Mouse (Mus musculus) midbrain, embryonic 16.5 days (tissue): Measurements from ENCODE around the gene G6pc2. TPM values are rescaled to one million over a fixed set of nuclear protein-coding genes. Genes with fewer than 3 reads are reported as not detected.

Experiments used
- ATAC-seq: fragments of 200-750 bp; cut with Nextera tagmentation; 2 replicates; pipeline ENCODE4 v1.8.0; 2017; ENCODE audit warnings: moderate TSS enrichment
- H3K27ac ChIP-seq: fragments of 300-500 bp; sonication (generic); 2 replicates; pipeline ENCODE4 v1.5.1; 2014; ENCODE audit warnings: mild to moderate bottlenecking, low read length, mixed read lengths
- H3K27me3 ChIP-seq: fragments of 300-500 bp; sonication (generic); 2 replicates; pipeline ENCODE4 v1.6.1; 2014; ENCODE audit warnings: low read depth, low read length, mixed read lengths; ENCODE audit not compliant: control insufficient read depth, insufficient read depth
- H3K36me3 ChIP-seq: fragments of 300-500 bp; sonication (generic); 2 replicates; pipeline ENCODE4 v1.6.1; 2014; ENCODE audit warnings: mild to moderate bottlenecking, low read length, moderate library complexity, mixed read lengths; ENCODE audit not compliant: control insufficient read depth, insufficient read depth
- H3K4me1 ChIP-seq: fragments of 300-500 bp; sonication (generic); 2 replicates; pipeline ENCODE4 v1.6.1; 2014; ENCODE audit warnings: mild to moderate bottlenecking, low read length, mixed read lengths; ENCODE audit not compliant: control insufficient read depth, insufficient read depth
- H3K4me2 ChIP-seq: fragments of 300-500 bp; sonication (generic); 2 replicates; pipeline ENCODE4 v1.6.1; 2014; ENCODE audit warnings: mild to moderate bottlenecking, low read length, mixed read lengths
- H3K4me3 ChIP-seq: fragments of 300-500 bp; sonication (generic); 2 replicates; pipeline ENCODE4 v1.5.1; 2014; ENCODE audit warnings: low read depth, mild to moderate bottlenecking, low read length, moderate library complexity, mixed read lengths
- H3K9ac ChIP-seq: fragments of 300-500 bp; sonication (generic); 2 replicates; pipeline ENCODE4 v1.6.1; 2014; ENCODE audit warnings: low read depth, low read length, mixed read lengths
- H3K9me3 ChIP-seq: fragments of 300-500 bp; sonication (generic); replicated peaks from 2 replicates; pipeline ENCODE4 v1.6.1; 2014; ENCODE audit warnings: mild to moderate bottlenecking, low read length, mixed read lengths; ENCODE audit not compliant: control insufficient read depth, poor library complexity, severe bottlenecking
- WGBS: fragments of 180-500 bp; shearing (Covaris S2); extraction: QIAGEN DNeasy Blood & Tissue Kit; methylation state at CpG from one replicate; pipeline ENCODE4 v1.1.7; 2014; 5-methylcytosine and 5-hydroxymethylcytosine counted together
- polyA plus RNA-seq: library from polyadenylated mRNA; unstranded; fragments of >200 nt; fragmentation: Nextera tagmentation; extraction: Ambion mirVana; gene quantifications from 2 replicates; pipeline ENCODE4 v1.2.1, GENCODE M21; 2015

G6pc2 gene
- polyA plus RNA-seq: not detected in 2 replicates

GRCm38 (mm10) chr2:69210773-69211172, at the start of gene G6pc2:
G6pc2 (plus strand) TSS chr2:69211073.
- Histone ChIP-seq H3K9ac (no peak within 1 kb of the TSS), H3K9me3 (no peaks in the 10 kb centered on the region), H3K27ac (no peak within 1 kb of the TSS), H3K4me3 (no peak within 1 kb of the TSS), H3K4me2 (no peak within 1 kb of the TSS), H3K36me3 (no peaks in the 10 kb centered on the region), H3K27me3 (no peaks in the 10 kb centered on the region), H3K4me1 (no peaks in the 10 kb centered on the region; the same call in 1 of the 2 replicates)
- ATAC-seq: no peak
- WGBS: 81% methylated on average over 7 of the region's 7 CpGs

- whole genome bisulfite sequencing: 61% methylated on average over 9 of the region's 9 CpGs
- H3K4me1 ChIP-seq: no peaks in the 10 kb centered on the region
These were observed 40.3 kb upstream of the G6pc2 start for GRCm38 (mm10) chr2:69170395-69171077.

GRCm38 (mm10) chr2:69175296-69175695, 35.6 kb upstream of the G6pc2 start:
- Histone ChIP-seq H3K4me1 (no peaks in the 10 kb centered on the region), H3K9ac (no peak overlapping the region), H3K36me3 (no peaks in the 10 kb centered on the region), H3K27me3 (no peaks in the 10 kb centered on the region), H3K9me3 (no peaks in the 10 kb centered on the region; the same call in 1 of the 2 replicates), H3K4me3 (no peak overlapping the region), H3K4me2 (no peak overlapping the region), H3K27ac (no peak overlapping the region)
- ATAC-seq: no peak
- 67% methylated on average over 5 of the region's 5 CpGs for whole genome bisulfite sequencing

More at GRCm38 (mm10) chr2:69170395-69171077, 40.3 kb upstream of the G6pc2 start:
- Histone ChIP-seq H3K4me2 (no peak overlapping the region), H3K27ac (no peak overlapping the region), H3K9me3 (no peaks in the 10 kb centered on the region; the same call in 1 of the 2 replicates), H3K36me3 (no peaks in the 10 kb centered on the region), H3K9ac (no peak overlapping the region), H3K27me3 (no peaks in the 10 kb centered on the region), H3K4me3 (no peak overlapping the region)
- no peak for ATAC-seq

- Histone ChIP-seq H3K4me3 (no peak overlapping the region), H3K9ac (no peak overlapping the region), H3K9me3 (no peaks in the 10 kb centered on the region), H3K4me1 (no peaks in the 10 kb centered on the region), H3K4me2 (no peak overlapping the region), H3K36me3 (no peaks in the 10 kb centered on the region), H3K27me3 (no peaks in the 10 kb centered on the region), H3K27ac (no peak overlapping the region)
- 98% methylated on average over 4 of the region's 4 CpGs for WGBS
- ATAC-seq: no peak
These were observed 31.2 kb upstream of the G6pc2 start for GRCm38 (mm10) chr2:69179721-69180120.

- Histone ChIP-seq H3K27me3 (no peaks in the 10 kb centered on the region), H3K36me3 (no peaks in the 10 kb centered on the region)
- 96% methylated on average over 2 of the region's 2 CpGs for WGBS
These were observed 22.9 kb upstream of the G6pc2 start for GRCm38 (mm10) chr2:69187990-69188389.

GRCm38 (mm10) chr2:69188732-69189131, 22.1 kb upstream of the G6pc2 start:
- ATAC-seq: no peak
- H3K27me3 ChIP-seq: no peaks in the 10 kb centered on the region
- WGBS: 91% methylated on average over 6 of the region's 6 CpGs

More at GRCm38 (mm10) chr2:69187990-69188389, 22.9 kb upstream of the G6pc2 start:
- no peak overlapping the region for H3K9ac ChIP-seq
- H3K4me3 ChIP-seq: no peak overlapping the region
- H3K4me1 ChIP-seq: no peaks in the 10 kb centered on the region
- no peak overlapping the region for H3K27ac ChIP-seq
- no peak overlapping the region for H3K4me2 ChIP-seq
- peak; percentile 45; the same call in 1 of the 2 replicates for ATAC-seq
- H3K9me3 ChIP-seq: no peaks in the 10 kb centered on the region

GRCm38 (mm10) chr2:69189222-69189621, 21.7 kb upstream of the G6pc2 start:
- no peaks in the 10 kb centered on the region for H3K27me3 ChIP-seq
- H3K27ac ChIP-seq: no peak overlapping the region
- no peak overlapping the region for H3K4me2 ChIP-seq
- H3K36me3 ChIP-seq: no peaks in the 10 kb centered on the region
- H3K4me1 ChIP-seq: no peaks in the 10 kb centered on the region
- H3K9me3 ChIP-seq: no peaks in the 10 kb centered on the region
- no peak overlapping the region for H3K9ac ChIP-seq
- no peak for ATAC-seq
- 63% methylated on average over 4 of the region's 4 CpGs for WGBS
- H3K4me3 ChIP-seq: no peak overlapping the region

More at GRCm38 (mm10) chr2:69188732-69189131, 22.1 kb upstream of the G6pc2 start:
- Histone ChIP-seq H3K27ac (no peak overlapping the region), H3K36me3 (no peaks in the 10 kb centered on the region), H3K9ac (no peak overlapping the region), H3K4me1 (no peaks in the 10 kb centered on the region), H3K9me3 (no peaks in the 10 kb centered on the region), H3K4me2 (no peak overlapping the region), H3K4me3 (no peak overlapping the region)

- Histone ChIP-seq H3K27ac (no peak overlapping the region), H3K9me3 (no peaks in the 10 kb centered on the region), H3K4me2 (no peak overlapping the region), H3K27me3 (no peaks in the 10 kb centered on the region), H3K9ac (no peak overlapping the region), H3K36me3 (no peaks in the 10 kb centered on the region), H3K4me3 (no peak overlapping the region), H3K4me1 (no peaks in the 10 kb centered on the region)
- 92% methylated on average over 5 of the region's 5 CpGs for WGBS
- ATAC-seq: no peak
These were observed 19.8 kb upstream of the G6pc2 start for GRCm38 (mm10) chr2:69191059-69191458.

- no peak overlapping the region for H3K4me3 ChIP-seq
- no peak overlapping the region for H3K9ac ChIP-seq
- H3K4me1 ChIP-seq: no peaks in the 10 kb centered on the region
- no peak for ATAC-seq
- no peak overlapping the region for H3K4me2 ChIP-seq
- H3K9me3 ChIP-seq: no peaks in the 10 kb centered on the region
- H3K27me3 ChIP-seq: no peaks in the 10 kb centered on the region
- 94% methylated on average over 5 of the region's 5 CpGs for WGBS
- no peak overlapping the region for H3K27ac ChIP-seq
- no peaks in the 10 kb centered on the region for H3K36me3 ChIP-seq
These were observed 17.3 kb upstream of the G6pc2 start for GRCm38 (mm10) chr2:69193555-69193954.
